Mouse (Mus musculus) heart, embryonic 15.5 days (tissue): Measurements from ENCODE around the gene Gm10553. TPM values are rescaled to one million over a fixed set of nuclear protein-coding genes. Genes with fewer than 3 reads are reported as not detected.
"Not testable (repeated sequence)": the region's sequence is repeated elsewhere in the genome, so short reads cannot be mapped to it uniquely, and the experiment has no call there.

Experiments used
- ATAC-seq: fragments of 200-750 bp; cut with Nextera tagmentation; replicated peaks from 2 replicates; pipeline ENCODE4 v1.8.0; 2017; ENCODE audit warnings: low read depth, moderate TSS enrichment; ENCODE audit not compliant: insufficient number of reproducible peaks, insufficient read depth, low FRiP score
- H3K27ac ChIP-seq: fragments of 300-500 bp; sonication (generic); 2 replicates; pipeline ENCODE4 v1.5.1; 2015; ENCODE audit warnings: mild to moderate bottlenecking, inconsistent platforms
- H3K27me3 ChIP-seq: fragments of 300-500 bp; sonication (generic); 2 replicates; pipeline ENCODE4 v1.6.1; 2015; ENCODE audit warnings: inconsistent platforms
- H3K36me3 ChIP-seq: fragments of 300-500 bp; sonication (generic); 2 replicates; pipeline ENCODE4 v1.6.1; 2015; ENCODE audit warnings: mild to moderate bottlenecking, inconsistent platforms
- H3K4me1 ChIP-seq: fragments of 300-500 bp; sonication (generic); replicated peaks from 2 replicates; pipeline ENCODE4 v1.6.1; 2015; ENCODE audit warnings: inconsistent platforms
- H3K4me2 ChIP-seq: fragments of 300-500 bp; sonication (generic); 2 replicates; pipeline ENCODE4 v1.6.1; 2015; ENCODE audit warnings: inconsistent platforms, mild to moderate bottlenecking, moderate library complexity
- H3K4me3 ChIP-seq: fragments of 300-500 bp; sonication (generic); 2 replicates; pipeline ENCODE4 v1.5.1; 2015; ENCODE audit warnings: mild to moderate bottlenecking, inconsistent platforms
- H3K9ac ChIP-seq: fragments of 300-500 bp; sonication (generic); 2 replicates; pipeline ENCODE4 v1.6.1; 2015; ENCODE audit warnings: mild to moderate bottlenecking, inconsistent platforms
- H3K9me3 ChIP-seq: fragments of 300-500 bp; sonication (generic); replicated peaks from 2 replicates; pipeline ENCODE4 v1.6.1; 2016; ENCODE audit warnings: inconsistent platforms
- WGBS: fragments of 180-500 bp; shearing (Covaris S2); methylation state at CpG from one replicate; pipeline ENCODE4 v1.1.7; 2015; ENCODE audit warnings: mixed read lengths; 5-methylcytosine and 5-hydroxymethylcytosine counted together
- polyA plus RNA-seq: library from polyadenylated mRNA; unstranded; fragments of >200 nt; fragmentation: Nextera tagmentation; extraction: Ambion mirVana; gene quantifications from 2 replicates; pipeline ENCODE4 v1.2.1, GENCODE M21; 2015

Gene Gm10553
- not detected in 2 replicates for polyA plus RNA-seq

DNA sequence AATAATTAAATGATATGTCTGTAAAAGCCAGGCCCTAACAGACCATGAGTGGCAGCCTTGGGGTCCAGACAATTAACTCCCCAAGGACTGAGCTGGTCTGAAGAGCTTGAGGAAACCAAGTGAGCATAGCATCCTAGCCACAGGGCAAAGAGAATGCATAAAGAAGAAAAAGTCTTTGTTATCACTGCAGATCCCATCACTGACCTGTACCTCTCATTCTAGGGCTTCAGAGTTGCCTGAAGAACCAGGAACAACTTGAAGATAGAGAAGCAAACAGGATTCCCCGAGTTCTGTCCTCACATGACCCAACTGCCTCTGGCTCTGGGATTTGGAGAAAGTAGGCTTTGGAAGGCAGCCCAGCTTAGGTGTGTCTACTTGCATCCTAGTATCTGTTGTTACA lies at the start of gene Gm10553:
Gene Gm10553, plus strand, starts transcription at position 301 of the 400 bp plus-strand sequence.
- H3K36me3 ChIP-seq, H3K4me2 ChIP-seq, H3K4me1 ChIP-seq, H3K9ac ChIP-seq, H3K4me3 ChIP-seq, H3K9me3 ChIP-seq, ATAC-seq, H3K27ac ChIP-seq, H3K27me3 ChIP-seq: not testable (repeated sequence)
- WGBS: 48% methylated on average over 1 of the region's 1 CpGs

DNA sequence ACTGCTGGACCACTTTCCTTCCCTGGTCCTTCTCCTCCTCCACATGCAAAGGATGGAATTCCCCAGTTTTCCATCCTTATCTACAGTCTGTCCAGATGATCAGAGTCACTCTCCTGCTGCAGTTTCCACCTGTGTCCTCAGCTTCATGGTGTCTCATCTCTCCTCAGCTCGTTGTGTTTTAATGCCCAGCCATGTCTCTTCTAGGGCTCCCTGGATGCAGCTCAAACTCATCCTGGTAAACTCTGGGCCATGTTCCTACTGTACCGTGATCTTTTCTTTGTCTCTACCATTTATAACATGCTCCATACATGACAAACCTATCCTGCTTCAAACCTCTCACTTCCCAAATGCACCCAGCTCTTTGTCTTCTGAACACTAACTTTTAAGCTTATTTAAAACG lies 28.3 kb upstream of the Gm10553 start:
- 47% methylated on average over 3 of the region's 3 CpGs for WGBS
- H3K9me3 ChIP-seq, H3K36me3 ChIP-seq, H3K9ac ChIP-seq, H3K27me3 ChIP-seq, H3K4me1 ChIP-seq, H3K27ac ChIP-seq, ATAC-seq, H3K4me2 ChIP-seq, H3K4me3 ChIP-seq: not testable (repeated sequence)

DNA sequence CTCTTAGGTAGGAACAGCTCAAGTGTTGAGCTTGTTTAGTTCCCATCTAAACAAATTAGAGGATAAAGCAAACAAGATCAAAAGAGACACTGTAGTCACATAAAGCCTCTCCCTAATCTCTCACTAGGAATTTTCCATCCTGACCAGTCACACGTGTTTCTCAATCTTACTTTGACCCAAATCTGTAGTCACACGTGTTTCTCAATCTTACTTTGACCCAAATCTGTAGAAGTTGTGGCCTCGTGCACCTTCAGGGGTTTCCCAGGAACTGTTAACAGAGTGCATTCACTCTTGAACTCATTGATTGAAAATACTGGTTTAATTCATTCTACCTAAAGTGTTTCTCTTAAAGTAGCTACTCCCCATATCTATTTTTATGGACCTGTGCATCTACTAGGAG lies 26.9 kb upstream of the Gm10553 start:
- H3K4me1 ChIP-seq, H3K4me3 ChIP-seq, H3K9ac ChIP-seq, H3K9me3 ChIP-seq, H3K27ac ChIP-seq, ATAC-seq, H3K36me3 ChIP-seq, H3K4me2 ChIP-seq, H3K27me3 ChIP-seq: not testable (repeated sequence)
- 67% methylated on average over 3 of the region's 3 CpGs for WGBS

DNA sequence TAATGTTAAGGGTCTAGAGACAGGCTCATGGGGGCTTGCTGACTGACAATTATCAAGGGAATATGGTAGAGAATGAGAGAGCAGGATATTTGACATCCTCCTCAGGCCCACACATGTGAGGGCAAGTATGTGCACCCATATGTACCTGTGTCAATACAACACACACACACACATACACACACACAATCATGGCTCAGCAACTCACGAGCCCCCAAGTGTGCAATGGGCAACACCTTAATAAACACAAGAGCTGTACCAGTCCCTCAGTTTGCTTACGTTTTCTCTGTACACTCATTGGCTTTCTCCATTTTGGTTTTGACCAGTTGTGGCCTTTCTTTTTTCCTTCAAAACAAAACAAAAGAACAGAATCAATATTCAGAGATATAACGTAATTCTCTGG lies 15.2 kb upstream of the Gm10553 start:
- not testable (repeated sequence) for H3K9me3 ChIP-seq, H3K4me3 ChIP-seq, ATAC-seq, H3K4me2 ChIP-seq, H3K4me1 ChIP-seq, H3K27ac ChIP-seq, H3K9ac ChIP-seq, H3K36me3 ChIP-seq, H3K27me3 ChIP-seq
- WGBS: 49% methylated on average over 3 of the region's 3 CpGs

DNA sequence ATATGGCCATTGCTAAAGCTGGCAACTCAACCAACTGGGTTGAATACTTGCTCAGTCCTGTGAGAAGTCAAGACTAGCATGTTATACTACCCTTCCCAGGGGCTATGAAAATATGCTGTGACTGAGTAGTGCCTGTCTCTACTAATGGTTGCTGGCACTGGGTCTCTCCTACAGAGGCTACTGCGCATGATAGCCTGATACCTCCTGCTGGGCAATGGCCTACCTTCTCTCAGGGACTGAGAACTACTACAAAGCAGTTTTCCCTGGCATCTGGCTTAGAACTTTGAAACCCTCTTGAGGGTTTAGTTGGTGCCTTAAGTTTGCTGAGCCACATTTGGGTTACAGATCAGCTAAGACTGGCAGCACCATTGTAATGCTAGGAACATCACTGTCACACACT lies 13.8 kb upstream of the Gm10553 start:
- not testable (repeated sequence) for H3K36me3 ChIP-seq, H3K9ac ChIP-seq, H3K4me3 ChIP-seq, H3K27ac ChIP-seq, H3K4me2 ChIP-seq, H3K9me3 ChIP-seq, H3K27me3 ChIP-seq, H3K4me1 ChIP-seq, ATAC-seq
- whole genome bisulfite sequencing: 67% methylated on average over 1 of the region's 1 CpGs

DNA sequence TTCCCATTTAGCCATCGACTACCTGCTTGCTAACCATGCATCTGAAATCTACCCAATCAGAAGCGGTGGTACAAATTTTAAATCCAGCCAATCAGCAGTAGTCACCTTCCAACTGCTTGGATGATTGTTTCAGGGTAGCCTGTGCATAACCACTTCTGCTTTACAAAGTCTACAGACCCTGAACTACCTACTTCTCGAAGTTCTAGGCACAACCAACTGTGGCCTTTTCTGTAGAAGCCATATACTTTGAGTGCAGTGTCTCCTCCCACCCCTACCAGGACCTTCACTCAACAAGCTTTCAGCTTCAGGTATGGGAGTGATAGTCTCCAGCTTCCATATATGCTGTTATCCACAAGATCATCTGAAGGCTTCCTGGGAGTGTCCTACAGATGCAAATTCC lies 7.8 kb upstream of the Gm10553 start:
- not testable (repeated sequence) for H3K27ac ChIP-seq, H3K27me3 ChIP-seq, ATAC-seq, H3K4me1 ChIP-seq, H3K9ac ChIP-seq, H3K4me2 ChIP-seq, H3K36me3 ChIP-seq, H3K4me3 ChIP-seq, H3K9me3 ChIP-seq
- 39% methylated on average over 1 of the region's 3 CpGs for WGBS

DNA sequence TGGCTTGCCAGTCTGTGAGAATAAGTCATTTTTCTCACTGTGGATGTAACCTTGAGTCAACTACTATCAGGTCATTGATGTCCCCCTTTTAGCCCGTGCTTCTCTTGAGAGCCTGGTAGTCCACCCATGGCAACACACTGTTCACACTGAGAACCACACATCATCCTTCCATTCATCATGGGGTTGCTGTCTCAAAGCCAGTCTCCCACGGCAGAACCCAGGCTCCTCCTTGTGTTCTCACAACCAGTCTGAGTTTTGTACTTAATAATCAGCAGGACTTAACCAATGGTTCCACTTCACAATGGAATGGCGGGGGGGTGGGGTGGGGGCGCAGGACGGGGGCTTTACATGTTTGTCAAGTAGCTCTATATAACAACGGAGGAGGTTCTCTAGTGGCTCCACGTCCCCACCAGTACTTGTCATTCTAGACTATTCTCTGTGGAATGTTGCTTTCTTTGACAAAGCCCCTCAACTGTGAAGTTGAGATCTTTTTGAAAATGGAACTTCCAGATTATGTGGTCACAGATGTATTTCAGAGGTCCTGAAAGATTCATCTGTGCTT lies 6.9 kb upstream of the Gm10553 start:
- WGBS: 74% methylated on average over 6 of the region's 7 CpGs
- not testable (repeated sequence) for H3K36me3 ChIP-seq, H3K27me3 ChIP-seq, H3K4me2 ChIP-seq, H3K9ac ChIP-seq, ATAC-seq, H3K4me1 ChIP-seq, H3K27ac ChIP-seq, H3K9me3 ChIP-seq, H3K4me3 ChIP-seq

DNA sequence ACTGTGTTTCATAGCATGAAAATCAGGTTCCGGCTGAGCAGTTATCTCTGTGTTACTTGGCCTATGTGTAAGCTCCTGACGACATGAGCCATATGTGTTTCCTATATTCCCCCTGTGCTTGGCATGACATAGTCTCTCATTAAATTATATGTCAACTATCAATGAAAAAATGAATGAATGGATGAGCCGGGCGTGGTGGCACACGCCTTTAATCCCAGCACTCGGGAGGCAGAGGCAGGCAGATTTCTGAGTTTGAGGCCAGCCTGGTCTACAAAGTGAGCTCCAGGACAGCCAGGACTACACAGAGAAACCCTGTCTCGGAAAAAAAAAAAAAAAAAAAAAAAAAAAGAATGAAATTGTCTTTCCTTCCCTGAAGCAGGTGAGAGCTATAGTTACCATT lies 883 bp upstream of the Gm10553 start:
- H3K4me1 ChIP-seq, H3K9me3 ChIP-seq, H3K27me3 ChIP-seq, H3K4me3 ChIP-seq, H3K27ac ChIP-seq, ATAC-seq, H3K4me2 ChIP-seq, H3K9ac ChIP-seq, H3K36me3 ChIP-seq: not testable (repeated sequence)
- 78% methylated on average over 7 of the region's 7 CpGs for WGBS

DNA sequence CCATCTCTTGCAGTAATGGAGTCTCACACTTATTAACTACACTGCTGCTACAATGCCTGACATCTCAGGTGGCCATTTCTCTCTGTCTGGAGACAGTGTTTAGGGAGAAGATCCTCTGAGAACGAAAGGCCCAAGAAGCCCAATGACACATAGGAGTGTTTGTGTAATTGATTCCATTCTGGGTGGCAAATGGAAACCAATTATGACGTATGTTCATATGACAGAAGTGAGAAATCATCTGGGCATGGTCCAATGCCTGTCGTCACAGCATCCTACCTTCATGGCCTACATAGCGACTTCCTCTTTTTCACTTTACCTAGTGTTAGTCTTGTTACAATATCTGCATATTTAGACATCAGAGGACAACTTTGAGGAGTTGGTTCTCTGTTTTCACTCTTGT lies 1.8 kb downstream of the Gm10553 start:
- H3K9me3 ChIP-seq, H3K9ac ChIP-seq, H3K27me3 ChIP-seq, H3K4me1 ChIP-seq, H3K27ac ChIP-seq, H3K4me3 ChIP-seq, ATAC-seq, H3K4me2 ChIP-seq, H3K36me3 ChIP-seq: not testable (repeated sequence)
- WGBS: 72% methylated on average over 4 of the region's 4 CpGs

DNA sequence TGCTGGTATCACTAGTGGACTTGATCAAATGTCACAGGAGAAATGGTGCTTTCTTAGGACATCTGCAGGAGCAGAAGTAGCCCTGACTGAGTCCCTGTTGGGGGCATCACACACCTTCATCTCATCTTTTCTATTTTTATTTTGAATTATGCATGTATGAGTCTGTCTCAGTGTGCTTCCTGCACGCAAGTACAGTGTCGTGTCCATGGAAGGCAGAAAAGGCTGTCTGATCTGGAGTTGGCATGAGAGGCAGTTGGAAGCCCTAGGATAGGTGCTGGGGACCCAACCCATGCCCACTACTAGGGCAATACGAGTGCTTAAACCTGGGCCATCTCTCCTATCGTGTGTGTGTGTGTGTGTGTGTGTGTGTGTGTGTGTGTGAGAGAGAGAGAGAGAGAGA lies 5.4 kb downstream of the Gm10553 start:
- H3K27ac ChIP-seq, H3K36me3 ChIP-seq, H3K9me3 ChIP-seq, H3K4me3 ChIP-seq, H3K4me2 ChIP-seq, ATAC-seq, H3K9ac ChIP-seq, H3K27me3 ChIP-seq, H3K4me1 ChIP-seq: not testable (repeated sequence)
- 75% methylated on average over 4 of the region's 4 CpGs for WGBS

DNA sequence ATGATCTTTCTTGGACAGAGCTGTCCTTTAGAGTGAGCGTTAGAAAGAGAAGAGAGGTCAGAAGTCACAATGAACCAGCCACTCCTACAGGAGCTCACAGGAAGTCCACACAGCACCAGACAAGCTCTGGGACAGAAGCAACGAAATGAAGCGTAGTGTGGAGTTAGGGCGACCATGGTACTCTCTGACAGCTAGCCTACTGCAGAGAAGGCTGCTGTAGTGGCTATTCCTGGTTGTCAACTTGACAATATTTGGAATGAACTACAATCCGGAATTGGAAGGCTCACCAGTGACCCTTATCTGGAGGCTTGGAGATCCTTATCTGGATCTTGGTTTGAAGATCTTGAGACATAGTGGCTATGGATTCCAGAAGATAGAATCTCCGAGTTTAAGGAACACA lies 6.0 kb downstream of the Gm10553 start:
- H3K36me3 ChIP-seq, H3K4me2 ChIP-seq, H3K4me3 ChIP-seq, H3K4me1 ChIP-seq, H3K27ac ChIP-seq, ATAC-seq, H3K9ac ChIP-seq, H3K27me3 ChIP-seq, H3K9me3 ChIP-seq: not testable (repeated sequence)
- WGBS: 61% methylated on average over 5 of the region's 6 CpGs

DNA sequence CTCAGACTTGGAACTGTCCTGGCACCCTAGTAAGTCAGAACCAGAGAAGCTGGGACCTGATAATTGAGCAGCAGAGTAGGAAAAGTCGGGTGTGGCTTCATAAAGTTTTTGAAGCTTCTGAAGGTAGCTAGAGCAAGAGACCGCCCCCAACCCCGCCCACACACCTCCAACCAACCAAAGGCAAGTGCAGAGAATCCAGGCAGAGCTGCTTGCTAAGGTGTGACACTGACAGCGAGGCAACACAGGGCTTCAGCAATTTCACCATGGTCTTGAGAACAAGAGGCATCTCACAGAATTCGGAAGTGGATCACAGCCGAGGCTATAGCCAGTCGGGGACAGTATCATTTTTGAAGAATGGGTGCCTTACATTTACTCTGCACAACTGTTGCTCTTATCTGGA lies 9.8 kb downstream of the Gm10553 start, which contains the start of gene A530032D15Rik:
Gene A530032D15Rik, minus strand, starts transcription at position 101 of the 400 bp plus-strand sequence.
- 63% methylated on average over 1 of the region's 7 CpGs for WGBS
- H3K36me3 ChIP-seq, H3K4me1 ChIP-seq, H3K9me3 ChIP-seq, H3K9ac ChIP-seq, H3K4me3 ChIP-seq, H3K27me3 ChIP-seq, H3K4me2 ChIP-seq, ATAC-seq, H3K27ac ChIP-seq: not testable (repeated sequence)
